24 mouse cellular contexts compared by ENCODE assay signal in genomic region chr16:35703763-35704679, GRCm38 (mm10).
DNase-seq lines count a peak whose midpoint lies in the region; ATAC-seq lines count a peak whose summit lies in the region.
"Had no signal": no experiment of that assay in that cellular context is flagged by ENCODE, and none has a peak within 500 bp of the region (broad histone marks: within the 10 kb centered on the region; RNA-seq: fewer than 3 reads in every experiment).

No protein-coding gene starts in this region.

- H3K4me2 ChIP-seq in hindbrain, embryonic 16.5 days (ENCODE audit: low read length): no peak overlapping the region
- H3K4me2 ChIP-seq: hindbrain, embryonic 15.5 days; liver, embryonic 15.5 days; lung, embryonic 15.5 days; midbrain, embryonic 15.5 days; neural tube, embryonic 13.5 days had no signal

- no peaks in the 10 kb centered on the region for H3K9me3 ChIP-seq in hindbrain, embryonic 16.5 days (ENCODE audit: control insufficient read depth, low read length)
- H3K9me3 ChIP-seq in hindbrain, embryonic 10.5 days: no peaks in the 10 kb centered on the region
- H3K9me3 ChIP-seq: hindbrain, embryonic 15.5 days; liver, embryonic 15.5 days; lung, embryonic 15.5 days; megakaryocyte, embryonic 14.5 days; midbrain, embryonic 15.5 days; neural tube, embryonic 13.5 days had no signal

- DNase-seq in hindbrain, embryonic 10.5 days (ENCODE audit: low spot score): no peak
- DNase-seq in kidney, postnatal 10 days: peak; percentile 40
- no peak for DNase-seq in kidney, adult 18-20 months
- peak; percentile 52 for DNase-seq in layer of hippocampus, adult 9-11 months
- no peak for DNase-seq in layer of hippocampus, adult 9-10 months (ENCODE audit: low spot score)
- peak; percentile 30 for DNase-seq in mesoderm, embryonic 11.5 days (ENCODE audit: low read depth, low spot score)
- DNase-seq: adrenal gland, adult 2 months; cerebellum, adult 9-10 months; gastrocnemius, postnatal 36 days; heart, postnatal 36 days; liver; lung, postnatal 36 days; retina, postnatal 1 day; right cerebral cortex, postnatal 25 days; spleen, adult 18-20 months had no signal

- H3K36me3 ChIP-seq in hindbrain, embryonic 16.5 days (ENCODE audit: control insufficient read depth, insufficient read depth, low read length): no peaks in the 10 kb centered on the region
- peaks cover 6% of the 10 kb centered on the region; the same call in 1 of the 2 replicates for H3K36me3 ChIP-seq in hindbrain, embryonic 10.5 days
- H3K36me3 ChIP-seq: lung, embryonic 15.5 days; midbrain, embryonic 15.5 days had no signal

- H3K27me3 ChIP-seq in hindbrain, embryonic 16.5 days (replicated peaks; ENCODE audit: control insufficient read depth, insufficient read depth, low read length): no peaks in the 10 kb centered on the region
- no peaks in the 10 kb centered on the region for H3K27me3 ChIP-seq in hindbrain, embryonic 10.5 days (ENCODE audit: insufficient read depth, poor library complexity, severe bottlenecking)
- H3K27me3 ChIP-seq: hindbrain, embryonic 15.5 days; liver, embryonic 15.5 days; lung, embryonic 15.5 days; midbrain, embryonic 15.5 days; neural tube, embryonic 13.5 days had no signal

- H3K9ac ChIP-seq in hindbrain, embryonic 16.5 days (ENCODE audit: low read depth, low read length): no peak overlapping the region
- H3K9ac ChIP-seq: hindbrain, embryonic 15.5 days; liver, embryonic 15.5 days; lung, embryonic 15.5 days; midbrain, embryonic 15.5 days; neural tube, embryonic 13.5 days had no signal

- H3K27ac ChIP-seq in hindbrain, embryonic 16.5 days (ENCODE audit: low read depth, low read length): no peak overlapping the region
- no peak overlapping the region for H3K27ac ChIP-seq in hindbrain, embryonic 10.5 days
- H3K27ac ChIP-seq: hindbrain, embryonic 15.5 days; liver, embryonic 15.5 days; lung, embryonic 15.5 days; midbrain, embryonic 15.5 days; neural tube, embryonic 13.5 days had no signal

- 57% methylated on average over 16 of the region's 16 CpGs for WGBS in hindbrain, embryonic 16.5 days
- 73% methylated on average over 16 of the region's 16 CpGs for WGBS in hindbrain, embryonic 10.5 days

- H3K4me1 ChIP-seq in hindbrain, embryonic 16.5 days (ENCODE audit: control insufficient read depth, insufficient read depth, low read depth, low read length): no peaks in the 10 kb centered on the region
- peaks cover 18% of the 10 kb centered on the region for H3K4me1 ChIP-seq in hindbrain, embryonic 10.5 days (replicated peaks)
- H3K4me1 ChIP-seq: hindbrain, embryonic 15.5 days; liver, embryonic 15.5 days; lung, embryonic 15.5 days; megakaryocyte, embryonic 14.5 days; midbrain, embryonic 15.5 days had no signal

- ATAC-seq in hindbrain, embryonic 16.5 days: peak; percentile 46; the same call in 1 of the 2 replicates
- ATAC-seq: intestine, embryonic 16.5 days; midbrain, embryonic 15.5 days had no signal

- H3K4me3 ChIP-seq in hindbrain, embryonic 16.5 days (ENCODE audit: low read length): no peak overlapping the region
- H3K4me3 ChIP-seq in hindbrain, embryonic 10.5 days: no peak overlapping the region
- H3K4me3 ChIP-seq: hindbrain, embryonic 15.5 days; liver, embryonic 15.5 days; lung, embryonic 15.5 days; megakaryocyte, embryonic 14.5 days; midbrain, embryonic 15.5 days; myocyte; neural tube, embryonic 13.5 days had no signal

Comparison
In these comparisons a context has a peak if more than half of its experiments do, and no peak if none do; other contexts are left out.
1. DNase-seq: peak in kidney, postnatal 10 days (single experiment), layer of hippocampus, adult 9-11 months (single experiment) and mesoderm, embryonic 11.5 days (single experiment); none in hindbrain, embryonic 10.5 days (single experiment), kidney, adult 18-20 months (single experiment) and layer of hippocampus, adult 9-10 months (single experiment).